ENCODE assay signal across 9 mouse cellular contexts in the genomic region with DNA sequence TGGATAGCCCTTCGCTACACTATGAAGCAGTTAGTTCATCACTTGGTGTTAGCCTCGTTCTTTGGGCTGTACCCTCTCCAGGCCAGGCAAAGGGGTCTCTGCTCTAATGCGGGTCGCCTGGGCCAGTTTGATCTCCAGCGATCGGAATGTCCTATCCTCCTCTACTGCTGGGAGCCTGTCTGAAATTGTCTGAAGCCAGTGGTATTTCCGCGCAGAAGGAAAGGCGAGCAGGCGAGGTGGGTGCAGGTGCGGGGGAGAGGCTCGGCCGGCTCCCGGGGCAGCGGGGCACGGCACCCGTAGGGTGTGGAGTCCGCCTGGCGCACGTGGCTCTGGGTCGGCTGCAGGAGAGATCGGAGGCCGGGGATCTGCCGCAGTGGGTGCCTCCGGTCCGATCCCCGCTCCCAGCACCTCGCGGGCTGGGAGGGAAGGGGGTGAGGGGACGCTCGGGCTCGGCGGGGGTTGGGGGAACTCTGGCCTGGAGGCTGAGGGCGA.
DNase-seq lines count a peak whose midpoint lies in the region; ATAC-seq and TF ChIP-seq lines count a peak whose summit lies in the region.
"Had no signal": no experiment of that assay in that cellular context is flagged by ENCODE, and none has a peak within 500 bp of the region (broad histone marks: within the 10 kb centered on the region; RNA-seq: fewer than 3 reads in every experiment).

No protein-coding gene starts in this region.

- peak overlapping the region; percentile 88 for H3K4me2 ChIP-seq in limb, embryonic 15.5 days

- H3K4me1 ChIP-seq in limb, embryonic 15.5 days = peaks cover 24% of the 10 kb centered on the region
- H3K4me1 ChIP-seq in small intestine, adult 2 months (ENCODE audit: control insufficient read depth, insufficient read depth, insufficient read length, low read length) = no peaks in the 10 kb centered on the region; the same call in 1 of the 2 replicates

- intact Hi-C loops in gastrocnemius, postnatal 14 days (cut with DNase I; ENCODE audit: low total_unique reads) = loop anchor here (10.0 kb wide), 1 partner anchor 115 kb away; the partner anchor contains the start of gene Six2

- no peaks in the 10 kb centered on the region for H3K9me3 ChIP-seq in limb, embryonic 15.5 days

- no peaks in the 10 kb centered on the region for H3K36me3 ChIP-seq in limb, embryonic 15.5 days
- H3K36me3 ChIP-seq in small intestine, adult 2 months (ENCODE audit: control insufficient read depth, insufficient read depth, low read length) = no peaks in the 10 kb centered on the region

- TF ChIP-seq CTCF in small intestine, adult 2 months (IDR thresholded peaks at IDR 0.05; ENCODE audit: extremely low read depth, insufficient read length, insufficient replicate concordance, low read depth, low read length) = no peak

- H3K4me3 ChIP-seq in limb, embryonic 15.5 days = peak overlapping the region; percentile 44
- peak overlapping the region; percentile 37 for H3K4me3 ChIP-seq in small intestine, adult 2 months (ENCODE audit: low read depth, low read length)

- WGBS in limb, embryonic 15.5 days = under 1% methylated on average over 31 of the region's 34 CpGs
- 2% methylated on average over 34 of the region's 34 CpGs for WGBS in small intestine, adult 2 months

- peak overlapping the region; percentile 64; the same call in 1 of the 2 replicates for H3K27ac ChIP-seq in limb, embryonic 15.5 days
- H3K27ac ChIP-seq in small intestine, adult 2 months (ENCODE audit: insufficient read depth, low read depth, low read length) = no peak overlapping the region

- 0 out of 2 replicates have a peak, but pooled peaks have one; percentile 33 for ATAC-seq in limb, embryonic 15.5 days (ENCODE audit: insufficient number of reproducible peaks, low FRiP score, low TSS enrichment, low read depth)
- ATAC-seq: Patski had no signal

- H3K9ac ChIP-seq in limb, embryonic 15.5 days = peak overlapping the region; percentile 31

- peaks cover 29% of the 10 kb centered on the region for H3K27me3 ChIP-seq in limb, embryonic 15.5 days
- H3K27me3 ChIP-seq in small intestine, adult 2 months (ENCODE audit: control insufficient read depth, insufficient read depth, low read length) = peaks cover 27% of the 10 kb centered on the region

- TF ChIP-seq POLR2A in small intestine, adult 2 months (IDR thresholded peaks at IDR 0.05; ENCODE audit: low read depth, low read length) = no peak

- DNase-seq in kidney, adult 18-20 months = peak; percentile 20
- no peak for DNase-seq in kidney, postnatal 25 days
- peak; percentile 24 for DNase-seq in adrenal gland, postnatal 14 days
- peak; percentile 15 for DNase-seq in gastrocnemius, postnatal 14 days
- no peak for DNase-seq in ovary, postnatal 10 days (ENCODE audit: low spot score)
- DNase-seq in right cerebral cortex, postnatal 10 days (ENCODE audit: low spot score in 2 of 2) = no peak

Comparison
In these comparisons a context has a peak if more than half of its experiments do, and no peak if none do; other contexts are left out.
1. DNase-seq: peak in kidney, adult 18-20 months (single experiment), adrenal gland, postnatal 14 days (single experiment) and gastrocnemius, postnatal 14 days (single experiment); none in kidney, postnatal 25 days (0 of 2), ovary, postnatal 10 days (single experiment) and right cerebral cortex, postnatal 10 days (0 of 2).